Mouse (Mus musculus) liver, adult (tissue): ENCODE results near the gene Mbd3.
A peak's percentile ranks its signal among the peaks of the same experiment; 100 is the strongest.

ENCODE experiments used
- GATA4 ChIP-seq: IDR thresholded peaks from 2 replicates; pipeline ENCODE4 v1.6.1; 2014; ENCODE audit warnings: mild to moderate bottlenecking, low read length; ENCODE audit not compliant: insufficient replicate concordance

Mbd3 gene

DNA sequence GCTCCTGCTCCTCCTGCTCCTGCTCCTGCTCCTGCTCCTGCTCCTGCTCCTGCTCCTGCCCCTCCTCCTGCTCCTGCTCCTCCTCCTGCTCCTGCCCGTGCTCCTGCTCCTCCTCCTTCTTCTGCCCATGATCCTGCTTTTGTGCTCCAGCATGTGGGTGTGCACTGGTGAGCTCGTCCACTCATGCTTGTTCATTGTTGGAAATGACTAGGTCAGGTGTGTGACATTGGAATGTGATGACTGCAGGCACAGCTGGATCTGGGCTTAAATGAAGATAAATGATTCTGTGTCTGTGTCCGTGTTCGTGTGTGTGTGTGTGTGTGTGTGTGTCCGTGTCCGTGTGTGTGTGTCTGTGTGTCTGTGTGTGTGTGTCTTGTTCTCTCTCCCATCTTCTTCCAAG is 31.0 kb downstream of the Mbd3 start:
- no peak for TF ChIP-seq GATA4

DNA sequence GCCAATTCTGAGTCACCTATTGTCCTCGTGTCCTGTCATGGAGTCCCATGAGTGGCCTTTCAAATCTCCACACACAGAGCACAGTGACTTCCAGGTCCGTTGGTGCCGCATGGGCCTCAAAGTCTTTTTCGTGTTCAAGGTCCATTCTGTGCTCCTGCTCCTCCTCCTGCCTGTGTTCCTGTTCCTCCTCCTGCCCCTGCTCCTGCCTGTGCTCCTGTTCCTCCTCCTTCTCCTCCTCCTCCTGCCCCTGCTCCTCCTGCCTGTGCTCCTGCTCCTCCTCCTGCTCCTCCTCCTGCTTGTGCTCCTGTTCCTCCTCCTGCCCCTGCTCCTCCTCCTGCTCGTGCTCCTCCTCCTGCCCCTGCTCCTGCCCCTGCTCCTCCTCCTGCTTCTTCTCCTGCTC is 31.4 kb downstream of the Mbd3 start:
- no peak for TF ChIP-seq GATA4

DNA sequence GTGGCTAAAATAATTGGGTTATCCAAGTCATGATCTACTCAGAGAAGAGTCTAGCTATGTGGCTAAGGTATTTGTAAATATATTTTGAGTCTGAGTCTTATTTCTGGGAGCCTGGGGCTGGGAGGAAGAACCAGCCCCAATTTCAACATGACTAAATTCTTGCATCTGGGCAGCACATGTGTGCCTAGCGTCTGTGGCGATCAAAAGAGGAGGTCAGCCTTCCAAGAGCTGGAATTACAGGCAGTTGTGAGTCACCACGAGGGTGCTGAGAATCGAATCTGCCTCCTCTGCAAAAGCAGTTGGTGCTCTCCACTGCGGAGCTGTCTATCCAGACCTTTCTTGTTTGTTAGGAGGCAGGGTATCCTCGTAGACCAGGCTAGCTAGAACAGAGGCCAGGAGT is 33.6 kb downstream of the Mbd3 start:
- TF ChIP-seq GATA4, result no peak

GRCm38 (mm10) chr10:80363734-80364133 is 35.6 kb downstream of the Mbd3 start:
- no peak for TF ChIP-seq GATA4

- TF ChIP-seq GATA4, result no peak
Measured at GRCm38 (mm10) chr10:80357994-80358639, 41.2 kb downstream of the Mbd3 start.

DNA sequence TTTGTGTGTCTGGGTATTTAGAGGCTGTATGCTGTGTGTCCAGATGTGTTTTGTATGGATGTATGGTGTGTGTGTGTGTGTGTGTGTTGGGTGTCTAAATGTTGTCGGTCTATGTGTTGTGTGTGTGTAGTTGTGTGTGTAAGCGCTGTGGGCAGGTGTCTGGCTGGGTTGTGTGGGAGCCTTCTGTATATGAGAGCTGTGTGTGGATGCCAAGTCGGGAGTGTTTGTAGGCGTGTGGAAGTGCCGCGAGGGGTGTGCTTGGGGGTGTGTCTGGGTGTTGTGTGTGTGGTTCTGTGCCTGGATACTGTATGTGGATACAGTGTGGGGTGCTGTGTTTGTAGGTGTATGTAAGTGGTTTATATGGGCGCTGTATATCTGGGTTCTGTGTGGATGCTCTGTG is 42.0 kb downstream of the Mbd3 start:
- TF ChIP-seq GATA4, result no peak

DNA sequence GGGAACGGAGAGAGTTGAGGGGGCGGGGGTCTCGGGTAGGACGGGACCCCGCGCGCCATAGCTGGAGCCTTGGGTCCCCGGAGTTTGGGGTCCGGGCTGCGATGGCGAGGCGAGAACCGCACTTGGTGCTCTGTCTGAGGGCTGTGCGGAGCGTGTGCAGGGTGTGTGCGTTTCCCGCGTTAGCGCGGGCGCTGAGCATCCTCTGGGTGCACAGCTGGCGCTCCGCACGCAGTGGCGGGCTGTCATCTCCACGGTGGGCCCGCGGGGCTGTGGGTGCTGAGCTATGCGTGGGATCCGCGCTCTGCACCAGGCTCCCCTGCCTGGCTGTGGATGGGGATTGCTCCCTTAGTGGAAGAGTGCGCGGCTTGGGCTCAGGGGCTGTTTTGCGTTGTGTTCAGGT is 42.6 kb downstream of the Mbd3 start:
- no peak for TF ChIP-seq GATA4

GRCm38 (mm10) chr10:80356001-80356682 is 43.2 kb downstream of the Mbd3 start, which contains the start of gene Plk5:
Gene Plk5 (plus strand): TSS chr10:80356459.
- no peak for TF ChIP-seq GATA4

- no peak for TF ChIP-seq GATA4
Measured at GRCm38 (mm10) chr10:80355431-80355830, 43.9 kb downstream of the Mbd3 start.

- TF ChIP-seq GATA4, result no peak
Measured at GRCm38 (mm10) chr10:80352727-80353126, 46.6 kb downstream of the Mbd3 start.

- TF ChIP-seq GATA4, result peak; percentile 65; the same call in 1 of the 2 replicates
Measured at GRCm38 (mm10) chr10:80351896-80352295, 47.5 kb downstream of the Mbd3 start.

- TF ChIP-seq GATA4, result no peak
Measured at GRCm38 (mm10) chr10:80350292-80350691, 49.1 kb downstream of the Mbd3 start.

GRCm38 (mm10) chr10:80348981-80349380 is 50.4 kb downstream of the Mbd3 start:
- no peak for TF ChIP-seq GATA4

GRCm38 (mm10) chr10:80348244-80348781 is 51.0 kb downstream of the Mbd3 start, which contains the start of gene Adamtsl5:
Gene Adamtsl5 (minus strand): TSS chr10:80348412.
- TF ChIP-seq GATA4, result no peak

- no peak for TF ChIP-seq GATA4
Measured at GRCm38 (mm10) chr10:80347514-80347967, 51.8 kb downstream of the Mbd3 start.

DNA sequence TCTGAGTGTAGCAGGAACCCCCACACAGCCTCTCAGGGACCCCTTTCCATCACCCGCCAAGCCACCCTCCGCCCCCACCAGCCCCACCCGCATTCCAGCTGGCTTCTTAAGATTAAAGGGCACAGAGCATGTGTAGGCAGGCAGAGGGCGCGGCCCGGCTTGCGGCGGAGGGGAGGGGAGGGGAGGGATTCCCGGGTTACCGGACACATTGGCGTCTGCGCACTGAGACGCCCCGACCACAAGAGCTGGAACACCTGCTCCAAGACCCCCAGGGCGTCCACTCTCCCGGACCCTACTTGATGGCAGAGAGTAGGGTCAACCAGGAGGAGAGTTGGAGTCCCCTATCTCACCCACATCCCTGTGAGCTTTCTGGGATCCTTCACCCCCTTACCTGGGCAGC is 54.2 kb downstream of the Mbd3 start:
- no peak for TF ChIP-seq GATA4
